Mouse (Mus musculus) left cerebral cortex, adult 18-20 months (tissue): ENCODE results near the gene Slc25a14. TPM values are rescaled to one million over a fixed set of nuclear protein-coding genes. Genes with fewer than 3 reads are reported as not detected.

ENCODE experiments used
- DNase-seq, 2 experiments: peaks; one replicate each; pipeline ENCODE4 v3.0.0; 2021 to 2022; ENCODE audit warnings: low spot score in 2 of 2, mixed read lengths in 1 of 2
- long read RNA-seq, 2 experiments: library from polyadenylated mRNA; stranded (forward); transcript quantifications; one replicate each; pipeline ENCODE4 v2.0.0; 2021
- total RNA-seq, 2 experiments: library from RNA; stranded (reverse); gene quantifications; 2 replicates each; pipeline ENCODE4 v1.2.3; 2021

Gene Slc25a14
- 10 to 100 TPM; 67.9 to 69.8 TPM for total RNA-seq
- long read RNA-seq, experiment 1, transcript Slc25a14-201 (11 exons, 1,760 nt), result minor isoform, 34 of 97 reads
- long read RNA-seq, experiment 1, transcript Slc25a14-202 (11 exons, 1,582 nt), result major isoform, 40 of 97 reads
- long read RNA-seq, experiment 1, partial matches to known transcripts, result 4 of 97 reads
- long read RNA-seq, experiment 1, other reads (novel, unspliced or antisense), result 14 of 97 reads
- long read RNA-seq, experiment 2, transcript Slc25a14-202 (11 exons, 1,582 nt), result minor isoform, 26 of 73 reads
- long read RNA-seq, experiment 2, transcript Slc25a14-201 (11 exons, 1,760 nt), result major isoform, 31 of 73 reads
- long read RNA-seq, experiment 2, partial matches to known transcripts, result 2 of 73 reads
- long read RNA-seq, experiment 2, other reads (novel, unspliced or antisense), result 12 of 73 reads

DNA sequence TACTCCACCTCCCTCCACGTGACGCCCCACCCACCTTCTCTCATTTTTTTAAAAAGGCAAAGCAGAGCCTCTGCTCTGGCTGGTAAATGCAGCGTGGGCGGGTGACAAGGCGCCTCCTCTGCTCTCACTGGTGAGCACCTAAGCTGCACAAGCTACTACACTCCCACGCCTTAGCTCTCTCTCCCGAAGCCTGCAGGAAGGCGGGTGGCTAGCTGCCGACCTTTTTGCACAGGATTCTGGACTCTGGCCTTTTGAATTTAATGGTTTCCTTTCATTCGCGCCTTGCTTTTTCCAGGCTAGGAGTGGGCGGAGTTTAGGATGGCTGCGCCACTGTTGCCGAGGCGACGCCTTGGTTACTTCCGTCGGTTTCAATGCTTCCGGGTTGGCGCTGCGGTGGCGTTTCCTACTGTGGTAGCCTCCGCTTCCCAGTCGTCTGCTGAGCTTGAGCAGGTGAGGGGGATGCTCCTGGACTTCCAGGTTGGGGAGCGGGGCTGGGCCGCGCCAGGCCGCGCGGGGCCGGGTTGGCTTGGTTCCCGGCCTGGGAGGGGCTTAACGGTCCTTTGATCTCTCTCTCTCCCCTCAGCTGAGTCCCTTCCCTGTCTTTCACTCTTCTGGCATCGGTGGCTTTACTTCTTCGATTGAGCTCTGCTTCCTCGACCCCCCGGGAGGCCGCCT is at the start of gene Slc25a14:
Slc25a14 (plus strand) TSS at position 35 of the 675 bp plus-strand sequence.
- DNase-seq, result peak; percentile 77 to 79

DNA sequence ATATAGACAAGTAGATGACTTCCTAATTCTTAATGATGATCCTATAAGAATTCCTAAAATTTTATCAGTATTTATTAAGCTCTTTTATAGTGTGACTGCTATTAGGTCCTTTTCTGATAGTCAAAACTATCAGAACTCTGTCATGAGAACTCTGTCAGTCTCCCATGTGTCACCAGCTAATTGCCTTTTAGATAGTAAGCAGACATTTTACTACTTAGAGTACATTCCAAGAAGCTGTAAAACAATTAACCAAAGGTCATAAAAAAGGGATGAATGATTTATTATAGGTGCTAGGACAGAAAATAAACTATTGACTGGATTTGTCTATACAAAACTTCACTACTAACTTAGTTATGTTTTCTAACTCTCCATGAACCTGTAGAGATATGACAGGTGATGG is 39.9 kb upstream of the Slc25a14 start:
- DNase-seq, result no peak

DNA sequence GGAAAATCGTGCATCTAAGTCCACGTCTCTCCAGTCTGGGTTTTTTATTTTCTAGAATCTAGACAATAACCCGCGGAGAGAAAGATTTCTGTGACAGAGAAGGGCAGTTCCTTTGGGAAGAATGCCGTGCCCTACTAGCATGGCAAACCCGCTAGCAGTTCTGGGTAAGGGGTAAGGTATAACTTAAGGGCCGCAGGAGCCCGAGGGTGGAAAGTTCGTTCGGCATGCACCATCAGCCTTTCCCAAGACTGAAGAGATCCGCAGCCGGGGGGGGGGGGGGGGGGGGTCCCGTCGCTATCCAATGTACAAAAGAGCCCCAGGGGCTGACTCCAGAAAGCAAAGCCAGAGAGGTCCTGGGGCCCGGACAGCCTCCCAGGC is 29.5 kb upstream of the Slc25a14 start:
- peak in 1 of 2 experiments; percentile 3 for DNase-seq

DNA sequence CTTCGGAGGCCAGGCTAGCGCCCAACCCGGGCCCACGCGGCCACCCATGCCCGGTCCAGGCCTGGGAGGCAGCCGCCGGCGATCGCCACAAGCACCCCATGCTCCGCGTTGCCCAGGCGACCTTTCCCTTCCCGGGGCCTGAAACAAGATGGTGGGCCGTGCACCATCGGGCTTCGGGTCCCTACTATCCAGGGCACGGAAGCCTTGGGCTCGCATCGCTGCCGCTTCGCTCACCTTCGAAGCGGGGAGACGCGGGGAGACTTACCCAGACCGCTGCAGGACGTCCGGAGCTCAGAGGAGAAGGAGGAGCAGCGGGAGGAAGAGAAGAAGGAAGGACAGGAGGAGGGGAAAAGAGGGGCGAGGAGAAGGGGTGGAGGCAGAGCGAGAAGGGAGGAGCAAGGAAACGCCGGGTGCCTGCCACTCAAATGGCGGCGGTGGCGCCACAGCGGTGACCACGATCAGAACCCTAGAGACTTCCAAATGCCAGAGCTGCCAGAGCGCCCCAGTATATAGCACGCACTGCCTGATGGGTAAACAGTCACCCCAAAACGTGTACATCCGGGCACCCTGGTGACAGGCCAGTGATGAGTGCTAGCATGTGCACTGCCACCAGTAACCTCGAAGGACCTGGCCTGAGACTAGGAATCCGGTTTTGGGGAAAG is 29.0 kb upstream of the Slc25a14 start, which contains the start of gene Zfp280c:
Zfp280c (minus strand) TSS at position 406 of the 662 bp plus-strand sequence.
- DNase-seq, result peak; percentile 65 to 71

DNA sequence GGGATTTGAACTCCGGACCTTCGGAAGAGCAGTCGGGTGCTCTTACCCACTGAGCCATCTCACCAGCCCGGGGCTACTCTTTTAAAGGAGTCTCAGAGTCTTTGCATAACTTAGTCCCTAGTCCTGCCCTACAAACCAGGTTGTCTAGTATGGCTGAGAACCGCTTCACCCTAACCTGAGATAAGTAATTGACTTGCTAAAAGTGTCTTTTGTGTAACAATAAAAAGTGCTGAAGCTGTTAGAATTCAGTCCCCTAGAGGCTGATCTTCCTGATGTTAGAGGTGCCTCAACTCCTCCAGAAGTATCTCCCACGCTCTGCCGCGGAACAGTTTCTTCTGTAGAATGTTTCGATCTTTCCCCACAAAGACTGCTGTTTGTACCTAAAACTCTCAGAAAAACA is 27.2 kb upstream of the Slc25a14 start:
- no peak for DNase-seq

DNA sequence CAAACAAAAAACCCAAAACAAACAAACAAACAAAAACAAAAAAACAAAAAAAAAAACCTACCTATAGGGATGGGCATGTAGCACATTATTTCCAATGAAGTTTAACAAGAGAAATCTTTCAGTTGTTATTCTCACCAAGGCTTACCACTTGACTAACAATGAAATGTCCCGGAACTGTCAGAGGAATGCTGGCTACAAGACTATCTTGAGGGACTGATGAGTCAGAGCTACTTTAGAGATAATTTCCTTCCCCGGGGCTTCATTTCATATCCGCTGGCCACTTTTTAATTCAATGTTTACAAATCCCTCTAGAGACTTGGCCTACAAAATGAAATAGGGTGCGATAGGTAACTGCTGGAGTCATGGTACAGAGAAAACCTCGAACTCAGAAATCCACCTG is 26.3 kb upstream of the Slc25a14 start:
- no peak for DNase-seq

DNA sequence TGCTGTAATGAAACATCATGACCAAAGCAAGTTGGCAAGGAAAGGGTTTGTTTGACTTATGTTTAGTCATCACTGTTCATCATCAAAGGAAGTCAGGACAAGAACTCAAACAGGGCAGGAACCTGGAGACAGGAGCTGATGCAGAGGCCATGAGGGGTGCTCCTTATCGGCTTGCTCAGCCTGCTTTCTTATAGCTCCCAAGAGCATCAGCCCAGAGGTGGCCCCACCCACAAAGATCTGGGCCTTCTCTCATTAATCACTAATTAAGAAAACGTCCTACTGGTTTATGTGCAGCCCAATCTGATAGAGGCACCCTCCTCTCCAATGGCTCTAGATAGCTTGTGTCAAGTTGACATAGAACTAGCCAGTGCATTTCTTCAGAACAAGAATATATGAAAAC is 18.3 kb upstream of the Slc25a14 start:
- no peak for DNase-seq

DNA sequence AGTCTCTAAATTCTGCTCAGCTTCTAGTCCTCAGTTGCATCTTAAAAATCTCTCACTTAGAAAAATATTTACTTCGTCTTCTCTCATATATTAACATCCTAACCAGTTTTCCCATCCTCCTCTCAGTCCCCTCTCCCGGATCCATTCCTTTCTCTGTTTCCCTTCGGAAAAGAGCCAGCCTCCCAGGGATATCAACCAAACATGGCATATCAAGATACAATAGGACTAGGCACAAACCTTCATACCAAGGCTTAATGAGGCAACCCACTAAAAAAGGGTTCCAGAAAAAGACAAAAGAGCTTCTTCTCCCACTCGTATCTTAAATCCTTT is 199 bp upstream of the Slc25a14 start:
- DNase-seq, result no peak

DNA sequence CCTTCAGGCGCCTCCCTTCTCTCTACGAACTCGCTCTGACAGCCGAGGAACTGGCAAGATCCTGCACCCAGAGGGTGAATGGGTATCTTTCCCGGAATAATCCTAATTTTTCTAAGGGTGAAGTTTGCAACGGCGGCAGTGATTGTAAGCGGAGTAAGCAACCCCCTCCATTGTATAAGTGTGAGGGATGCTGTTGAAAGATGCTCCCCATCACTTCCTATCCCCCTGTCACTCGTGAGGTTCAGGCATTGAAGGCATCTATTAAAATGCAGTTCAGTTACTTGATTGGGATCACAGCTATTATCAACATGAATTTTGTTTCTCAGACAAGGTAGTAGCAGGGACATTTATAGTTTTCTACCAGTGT is 824 bp downstream of the Slc25a14 start:
- no peak for DNase-seq

DNA sequence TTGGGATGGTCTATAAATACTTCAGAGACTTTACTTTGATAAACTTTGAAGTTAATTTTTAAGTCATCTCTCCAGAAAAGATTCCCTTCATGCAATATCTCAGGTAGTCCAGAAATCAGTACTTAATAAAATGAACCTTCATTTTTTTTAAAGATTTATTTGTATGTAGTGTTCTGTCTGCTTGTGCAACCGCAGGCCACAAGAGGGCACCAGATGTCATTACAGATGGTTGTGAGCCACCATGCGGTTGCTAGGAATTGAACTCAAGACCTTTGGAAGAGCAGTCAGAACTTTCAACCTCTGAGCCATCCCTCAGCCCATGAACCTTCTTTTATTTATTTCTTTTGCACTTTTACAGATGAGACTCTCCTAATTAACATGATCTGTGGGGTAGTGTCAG is 13.8 kb downstream of the Slc25a14 start:
- no peak for DNase-seq

DNA sequence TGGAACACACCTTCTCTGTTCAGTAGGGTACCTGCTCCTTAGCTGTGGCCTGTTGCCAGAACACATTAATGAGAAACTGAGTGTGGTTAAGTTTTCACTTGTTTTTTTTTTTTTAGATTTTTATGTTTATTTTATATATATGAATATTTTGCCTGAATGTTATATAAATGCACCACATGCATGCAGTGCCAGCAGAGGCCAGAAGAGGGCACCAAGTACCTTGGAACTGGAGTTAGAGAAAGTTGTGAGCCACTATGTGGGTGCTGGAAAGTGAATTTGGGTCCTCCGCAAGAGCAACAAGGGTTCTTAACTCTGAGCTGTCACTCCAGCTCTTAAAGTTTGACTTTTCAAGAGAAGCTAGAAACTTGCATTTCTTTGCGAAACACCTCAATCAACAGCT is 20.9 kb downstream of the Slc25a14 start:
- peak; percentile 42 to 47 for DNase-seq

DNA sequence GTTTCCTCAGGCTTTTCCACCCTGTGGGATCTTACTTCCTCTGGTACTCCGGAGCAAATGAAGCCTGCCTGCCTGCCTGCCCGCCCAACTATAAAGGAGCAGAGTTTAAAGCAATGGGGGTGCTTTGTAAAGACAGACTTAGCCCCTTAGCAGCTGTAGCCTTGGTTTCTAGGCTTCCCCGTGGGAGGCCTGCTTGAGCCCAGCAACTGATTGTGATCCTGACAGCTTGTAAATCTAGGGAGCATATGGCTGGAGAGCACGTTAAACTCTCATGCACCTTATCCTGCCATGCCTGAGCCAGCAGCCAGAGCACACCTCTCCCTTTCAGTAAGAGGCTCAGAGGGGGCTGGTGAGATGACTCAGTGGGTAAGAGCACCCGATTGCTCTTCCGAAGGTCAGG is 43.6 kb downstream of the Slc25a14 start:
- no peak for DNase-seq

DNA sequence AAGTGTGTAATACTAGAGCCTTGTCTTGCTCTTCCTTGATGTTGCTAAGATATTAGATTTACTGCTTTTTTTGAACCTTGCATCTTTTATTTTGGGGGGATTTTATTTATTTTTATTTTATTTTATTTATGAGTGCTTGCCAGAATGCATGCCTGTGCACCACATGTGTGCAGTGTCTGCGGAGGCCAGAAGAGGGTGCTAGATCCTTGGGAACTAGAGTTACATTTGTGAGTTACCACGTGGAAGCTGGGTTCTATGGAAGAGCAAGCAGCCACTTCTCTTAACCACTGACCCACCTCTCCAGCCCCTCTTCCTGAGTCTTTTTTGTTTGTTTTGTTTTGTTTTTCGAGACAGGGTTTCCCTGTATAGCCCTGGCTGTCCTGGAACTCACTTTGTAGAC is 46.4 kb downstream of the Slc25a14 start:
- DNase-seq, result no peak

DNA sequence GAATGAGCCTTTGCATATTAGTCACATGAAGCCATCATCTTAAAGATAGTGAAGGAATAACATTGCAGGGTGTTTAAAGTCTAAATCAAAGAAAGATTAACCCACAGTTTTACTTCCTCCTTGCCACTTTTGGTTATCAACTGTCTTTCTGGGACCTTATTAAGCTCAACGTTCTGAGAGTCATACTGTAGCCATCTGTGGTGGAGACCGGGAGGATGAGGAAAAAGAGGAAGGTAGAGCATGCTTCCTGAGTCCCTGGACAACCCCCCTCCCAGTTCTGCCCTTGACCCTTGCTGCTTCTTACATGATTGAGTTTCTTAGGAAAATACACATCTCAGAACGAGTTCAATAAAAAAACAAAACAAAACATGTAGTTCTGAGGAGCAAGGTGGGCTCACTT is 48.5 kb downstream of the Slc25a14 start:
- DNase-seq, result no peak

DNA sequence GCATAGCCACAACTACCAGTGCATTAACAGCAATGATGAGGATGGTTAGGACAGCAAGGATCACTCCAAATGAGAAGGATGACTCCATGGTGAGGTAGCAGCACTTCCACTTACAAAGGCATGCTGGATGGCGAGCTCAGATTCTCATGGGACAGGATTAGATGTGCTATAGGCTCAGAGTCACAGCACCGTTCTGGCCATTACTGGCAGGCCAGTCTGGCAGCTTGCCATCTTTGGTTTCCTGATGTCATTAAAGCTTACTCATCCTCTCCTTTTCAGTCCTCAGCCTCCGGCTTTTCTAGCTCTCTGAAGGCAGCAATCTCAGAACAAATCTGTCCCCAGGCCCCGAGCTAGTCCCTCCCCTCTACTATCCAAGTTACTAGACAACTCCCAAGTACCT is 51.0 kb downstream of the Slc25a14 start, which contains the start of gene Gpr119:
Gpr119 (minus strand) TSS at position 308 of the 400 bp plus-strand sequence.
- DNase-seq, result no peak

DNA sequence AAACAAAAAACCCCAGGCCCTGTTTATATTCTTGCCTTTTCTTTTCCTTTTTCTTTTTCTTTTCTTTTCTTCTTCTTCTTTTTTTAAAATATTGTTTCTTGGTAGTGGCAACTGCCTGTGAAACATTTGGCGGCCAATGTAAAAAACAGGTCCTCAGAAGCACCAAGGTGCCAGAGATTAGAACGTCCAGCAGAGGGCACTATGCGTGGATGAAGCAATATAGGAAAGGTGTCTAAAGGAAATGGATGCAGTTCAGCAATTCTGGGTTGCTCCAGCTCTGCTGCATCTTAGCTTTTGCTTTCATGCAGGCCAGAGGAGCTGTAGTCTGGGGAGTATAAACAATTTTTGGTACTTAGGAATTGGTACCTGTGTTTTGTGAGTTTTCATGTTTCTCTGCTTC is 60.2 kb downstream of the Slc25a14 start:
- DNase-seq, result peak; percentile 48 to 59

DNA sequence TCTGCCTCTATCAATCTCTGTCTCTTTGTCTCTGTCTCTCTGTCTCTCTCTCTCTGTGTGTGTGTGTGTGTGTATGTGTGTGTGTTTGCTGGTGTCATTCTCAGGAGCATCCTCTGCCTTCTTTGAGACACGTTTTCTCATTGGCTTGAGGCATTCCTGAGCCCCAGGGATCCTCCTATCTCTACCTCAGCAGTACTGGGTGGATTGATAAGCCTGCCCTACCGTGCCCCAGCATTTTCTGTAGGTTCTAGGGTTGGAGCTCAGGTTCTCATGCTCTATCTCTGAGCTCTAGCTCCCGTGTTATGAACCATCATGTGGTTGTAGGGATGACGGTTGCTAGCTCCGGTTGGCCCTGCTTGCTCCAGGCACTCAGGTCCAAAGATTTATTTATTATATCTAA is 60.6 kb downstream of the Slc25a14 start:
- DNase-seq, result no peak

DNA sequence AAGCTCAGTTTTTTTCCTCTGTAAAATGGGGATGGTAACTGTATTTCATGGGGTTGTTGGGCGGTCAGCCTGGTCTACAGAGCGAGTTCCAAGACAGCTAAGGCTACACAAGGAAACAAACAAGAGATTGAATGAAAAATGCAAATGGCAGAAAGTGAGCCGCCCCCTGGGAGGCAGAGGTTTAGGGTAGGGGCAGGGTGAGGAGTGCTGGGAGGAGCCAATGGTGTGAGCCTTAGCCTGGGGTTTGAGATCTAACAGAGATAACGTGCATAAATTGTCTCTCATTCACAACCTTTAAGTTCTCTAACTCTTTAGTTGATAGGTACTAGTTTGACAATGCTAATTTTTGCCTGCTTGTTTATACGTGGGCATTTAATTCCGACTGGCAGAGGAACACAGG is 71.2 kb downstream of the Slc25a14 start:
- peak in 1 of 2 experiments; percentile 2 for DNase-seq

DNA sequence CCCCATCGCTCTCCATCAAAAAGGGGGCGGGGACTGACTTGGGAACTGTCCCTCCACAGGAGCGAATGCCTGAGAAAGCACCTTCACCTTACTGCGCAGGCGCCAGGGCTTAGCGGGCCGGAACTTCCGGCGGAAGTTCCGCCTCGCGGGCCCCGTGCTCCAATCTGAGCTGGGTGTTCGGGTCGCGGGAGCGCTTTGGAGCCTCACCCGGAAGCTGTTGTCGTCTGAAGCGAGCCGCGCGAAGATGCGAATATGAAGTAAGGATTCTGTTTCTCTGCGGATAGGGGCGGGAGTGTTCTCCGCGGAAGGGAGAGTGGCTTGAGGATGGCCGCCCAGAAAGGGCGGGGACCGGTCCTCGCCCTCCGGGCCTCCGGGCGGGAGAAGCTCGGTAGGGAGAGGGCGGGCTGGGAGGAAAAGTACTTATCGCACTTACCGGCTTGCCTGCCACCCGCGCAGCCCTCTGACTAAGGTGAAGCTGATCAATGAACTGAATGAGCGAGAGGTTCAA is 71.7 kb downstream of the Slc25a14 start, which contains the start of gene Rbmx2:
Rbmx2 (plus strand) TSS at position 141 of the 508 bp plus-strand sequence.
- DNase-seq, result peak; percentile 84 to 89

DNA sequence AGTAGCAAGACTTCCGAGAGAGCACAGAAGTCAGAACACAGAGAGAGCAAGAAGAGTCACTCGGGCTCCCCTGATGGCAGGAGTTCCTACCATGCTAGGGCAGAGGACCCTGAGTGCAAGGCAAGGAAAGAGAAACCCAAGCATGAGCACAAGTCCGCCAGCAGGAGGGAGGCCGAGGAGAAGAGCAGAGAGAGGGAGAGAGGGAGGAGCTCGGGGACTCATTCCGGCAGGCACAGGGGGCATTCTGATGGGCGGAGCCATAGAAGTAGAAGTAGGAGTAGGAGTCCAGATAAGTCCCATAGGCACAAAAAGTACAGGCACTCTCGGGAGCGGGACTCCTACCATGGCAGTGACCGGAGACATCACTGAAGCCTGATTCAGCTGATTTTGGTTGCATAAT is 86.5 kb downstream of the Slc25a14 start:
- no peak for DNase-seq
